Mouse (Mus musculus) heart, postnatal 4 days (tissue): ENCODE results near the gene A230050P20Rik. TPM values are rescaled to one million over a fixed set of nuclear protein-coding genes. Genes with fewer than 3 reads are reported as not detected.
A peak's percentile ranks its signal among the peaks of the same experiment; 100 is the strongest.

Experiments used
- DNase-seq: peaks from one replicate; pipeline ENCODE4 v3.0.0; 2021
- microRNA-seq, 2 experiments: library from miRNA; unstranded; fragments of <30 nt; microRNA quantifications; one replicate each; pipeline ENCODE4 v1.2.0; 2021 to 2022
- total RNA-seq, 2 experiments: library from RNA; stranded (reverse); gene quantifications; 2 replicates each; pipeline ENCODE4 v1.2.3; 2021

The A230050P20Rik gene
- total RNA-seq, 2 experiments from 2014 or later = 6.4 to 7.2 TPM

DNA sequence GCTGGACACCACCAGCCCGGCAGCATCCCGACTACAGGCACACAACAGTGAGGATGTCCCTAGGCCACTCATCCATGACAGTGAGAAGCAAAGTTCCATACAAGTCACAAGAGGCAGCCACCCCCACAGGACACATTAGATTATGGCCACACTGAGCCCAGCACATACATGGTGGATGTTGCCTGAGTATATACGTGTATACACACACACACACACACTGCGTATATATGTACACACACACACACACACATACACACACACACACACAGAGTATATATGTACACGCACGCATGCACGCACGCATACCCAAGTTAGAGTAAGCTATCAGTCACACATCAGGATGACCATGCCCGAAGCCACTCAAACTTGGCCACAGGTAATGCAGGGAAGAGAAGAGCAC lies 26.9 kb downstream of the A230050P20Rik start:
- no peak for DNase-seq

DNA sequence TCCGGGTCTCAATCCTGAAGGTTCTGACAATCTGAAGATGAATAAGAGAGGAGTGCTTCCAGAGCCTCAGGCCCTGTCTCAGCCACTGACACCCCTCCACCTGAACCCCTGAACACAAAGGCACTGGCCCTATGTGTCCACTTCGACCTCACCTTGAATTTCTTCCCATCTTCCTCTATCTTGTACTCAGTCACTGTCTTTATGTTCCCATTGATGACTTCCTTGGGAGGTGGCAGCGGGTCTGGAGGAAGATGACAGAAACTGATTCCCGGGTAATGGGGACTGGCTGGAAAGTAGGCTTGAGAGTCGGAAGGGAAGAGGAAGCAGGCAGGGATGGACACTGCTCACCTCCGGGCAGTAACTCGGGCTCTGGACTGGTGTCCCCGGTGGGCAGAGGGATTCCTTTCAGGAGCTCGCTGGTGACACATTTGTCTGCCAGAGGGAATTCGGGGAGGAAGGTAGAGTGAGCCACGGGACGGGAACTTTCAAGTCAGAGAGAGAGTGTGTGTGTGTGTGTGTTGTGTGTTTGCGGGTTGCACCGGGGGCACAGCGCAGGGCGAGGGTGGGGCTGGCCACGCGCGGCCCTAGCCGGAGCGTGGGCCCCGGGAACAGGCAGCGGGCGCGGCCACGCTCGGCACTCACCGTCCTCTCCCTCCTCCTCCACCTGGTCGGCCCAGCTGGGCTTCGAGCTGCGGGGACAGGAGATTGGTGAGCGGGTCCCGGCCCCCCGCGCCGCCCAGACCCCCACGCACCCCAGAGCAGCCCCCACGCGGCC lies 29.5 kb downstream of the A230050P20Rik start:
- no peak for DNase-seq

DNA sequence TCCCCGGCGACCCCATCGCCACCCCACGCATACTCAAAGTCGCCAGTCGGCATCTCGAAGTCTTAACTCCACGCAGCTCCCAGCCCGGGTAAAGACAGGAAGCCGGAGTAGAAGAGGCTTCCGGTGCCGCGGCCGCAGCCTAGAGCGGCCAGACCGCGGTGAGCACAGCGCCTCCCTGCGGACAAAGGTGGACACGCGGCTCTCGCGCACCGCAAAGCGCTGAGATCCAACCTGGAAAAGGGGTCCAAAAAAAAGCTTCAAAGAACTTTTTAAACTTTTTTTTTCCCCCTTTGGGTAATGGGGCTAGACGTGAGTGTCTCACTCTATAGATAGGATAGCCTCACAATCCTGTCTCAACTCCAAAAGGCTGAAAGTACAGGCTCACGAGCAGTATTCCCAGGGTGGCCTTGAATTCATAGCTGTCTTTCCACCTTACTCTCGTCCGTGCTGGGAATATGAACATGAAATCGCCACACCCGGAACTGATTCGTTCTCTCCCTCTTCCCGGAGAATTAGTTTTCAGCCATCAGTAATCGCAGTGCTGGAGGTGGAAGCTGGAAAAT lies 30.1 kb downstream of the A230050P20Rik start, which contains the start of gene Eif3g:
Gene Eif3g, minus strand, starts transcription at position 113 of the 563 bp plus-strand sequence.
- peak; percentile 92 for DNase-seq

DNA sequence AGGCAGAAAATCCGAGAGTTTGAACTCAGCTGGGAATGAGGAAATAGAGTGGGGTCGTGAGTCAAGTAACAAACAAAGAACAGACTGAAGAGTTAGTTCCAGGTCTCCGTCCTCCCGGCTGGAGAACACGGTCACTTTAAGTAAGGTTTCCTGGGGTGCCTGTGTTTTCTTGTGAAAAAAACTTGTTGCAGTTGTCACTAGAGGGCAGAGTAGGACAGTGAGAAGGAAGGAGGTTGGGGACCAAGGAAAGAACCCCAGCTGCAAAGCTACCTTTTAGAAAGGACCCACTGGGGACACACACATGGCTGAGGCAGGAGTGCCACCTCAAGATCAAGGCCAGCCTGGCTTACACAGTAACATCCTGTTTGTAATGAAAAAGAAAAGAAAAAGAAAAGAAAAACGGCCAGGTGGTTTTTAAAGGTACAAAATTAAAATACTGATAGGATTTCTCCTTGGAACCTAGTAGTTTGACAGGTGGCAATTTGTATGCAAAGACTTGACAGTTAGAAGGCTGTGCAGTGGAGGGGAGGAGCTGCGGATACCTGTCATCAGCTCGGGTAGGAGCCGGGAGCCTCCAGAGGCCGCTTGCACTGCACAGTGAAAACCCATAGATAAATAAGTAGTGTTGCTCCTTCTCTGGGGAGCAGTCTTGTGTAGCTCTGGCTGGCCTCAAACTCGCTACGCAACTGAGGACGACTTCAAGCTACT lies 33.2 kb downstream of the A230050P20Rik start:
- DNase-seq = peak; percentile 45

DNA sequence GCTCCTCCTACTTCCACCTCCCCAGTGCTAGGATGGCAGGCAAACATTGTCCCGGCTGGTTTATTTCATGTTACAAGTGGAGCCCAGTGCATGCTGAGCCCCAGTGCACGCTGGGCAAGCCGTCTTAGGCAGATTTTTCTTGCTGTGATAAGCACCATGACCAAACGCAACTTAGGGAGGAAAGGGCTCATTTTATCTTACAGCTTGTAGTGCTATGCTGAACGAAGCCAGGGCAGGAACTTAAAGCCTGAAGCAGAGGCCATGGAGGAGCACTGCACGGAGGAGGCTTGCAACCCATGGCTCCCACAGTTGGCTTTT lies 33.7 kb downstream of the A230050P20Rik start:
- DNase-seq = no peak

DNA sequence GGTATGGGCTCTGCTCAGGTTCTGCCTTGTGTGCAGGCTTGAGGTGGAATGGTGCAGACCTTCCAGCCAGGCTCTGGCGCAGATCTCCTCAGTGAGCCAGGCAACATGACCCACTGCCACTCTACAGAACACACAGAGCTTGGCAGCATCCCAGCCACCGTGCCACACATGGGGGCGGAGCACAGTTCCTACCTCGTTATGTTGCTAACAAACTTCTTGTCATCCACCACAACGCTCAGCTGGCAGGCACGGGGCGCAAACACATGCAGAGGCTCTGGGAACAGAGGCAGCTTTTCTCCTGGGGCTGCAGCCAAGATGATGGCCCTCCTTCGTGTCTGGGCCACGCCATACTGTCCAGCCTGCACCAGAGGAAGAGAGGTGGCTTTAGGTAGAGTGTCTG lies 41.5 kb downstream of the A230050P20Rik start:
- peak; percentile 43 for DNase-seq

DNA sequence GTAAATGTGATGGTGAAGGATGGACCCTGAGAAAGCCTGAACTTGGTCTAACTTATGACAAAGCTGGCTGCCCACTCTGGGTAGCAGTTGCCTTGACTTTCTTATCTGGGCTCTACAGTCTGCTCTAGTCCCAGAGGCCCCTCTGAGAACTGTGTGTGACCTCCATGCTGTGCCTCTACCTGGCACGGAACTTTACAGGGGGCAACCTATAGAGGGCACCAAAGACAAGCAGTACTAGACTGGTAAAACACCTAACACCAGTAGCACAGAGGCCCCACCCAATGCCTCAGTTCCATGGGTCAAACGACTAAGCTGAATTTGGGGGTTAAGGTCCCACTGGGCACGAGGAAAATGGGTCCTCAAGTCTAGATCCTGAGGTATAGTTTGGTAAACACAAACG lies 47.7 kb downstream of the A230050P20Rik start:
- peak; percentile 27 for DNase-seq

DNA sequence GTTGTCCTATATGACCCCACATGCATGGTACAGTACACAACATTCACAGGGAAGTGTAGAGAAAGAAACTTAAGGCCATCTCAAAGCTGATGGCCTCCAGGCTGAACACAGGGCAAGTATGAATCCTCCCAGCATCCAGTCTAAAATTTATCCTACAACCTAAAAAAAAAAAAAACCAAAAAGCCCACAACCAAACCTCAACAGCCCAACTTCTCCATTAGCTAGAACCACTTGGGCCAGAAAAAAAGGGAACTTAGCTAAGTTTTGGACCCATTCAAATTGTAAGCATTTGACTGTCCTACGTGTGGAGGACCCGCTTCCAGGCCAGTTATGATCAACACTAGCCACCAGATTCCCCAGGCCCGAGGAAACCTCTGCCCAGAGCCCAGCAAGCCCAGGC lies 54.8 kb downstream of the A230050P20Rik start:
- DNase-seq = no peak

Small RNA genes lying within 50 kb of the gene (microRNA-seq; reads per million reads assigned to microRNA genes)
- 0 to 0.41 reads per million in 2 experiments for gene Mir7081

Other genes with a start within 250 kb of the A230050P20Rik start
- 100 to 1,000 TPM; 213 to 225 TPM for gene Ubl5, start 225.8 kb upstream of the A230050P20Rik start, total RNA-seq
- 10 to 100 TPM; 16.1 to 16.5 TPM for gene Fbxl12, start 223.9 kb upstream of the A230050P20Rik start, total RNA-seq
- 10 to 100 TPM; 20.5 to 22.1 TPM for gene Pin1, start 216.5 kb upstream of the A230050P20Rik start, total RNA-seq
- under 1 TPM; 0.36 to 0.43 TPM for gene Olfm2, start 122.3 kb upstream of the A230050P20Rik start, total RNA-seq
- gene Col5a3, start 53.6 kb upstream of the A230050P20Rik start, total RNA-seq = 10 to 100 TPM; 12.1 to 13.3 TPM
- gene Rdh8, start 50.1 kb upstream of the A230050P20Rik start, total RNA-seq = not detected
- 1 to 10 TPM; 1.6 to 1.7 TPM for gene Angptl6, start 11.1 kb downstream of the A230050P20Rik start, total RNA-seq
- 10 to 100 TPM; 18.4 to 19.6 TPM for gene Ppan, start 19.5 kb downstream of the A230050P20Rik start, total RNA-seq
- 100 to 1,000 TPM; 116 to 126 TPM for gene Eif3g, start 30.0 kb downstream of the A230050P20Rik start, total RNA-seq
- 10 to 100 TPM; 66.7 to 68.2 TPM for gene Dnmt1, start 91.2 kb downstream of the A230050P20Rik start, total RNA-seq
- gene S1pr2, start 108.1 kb downstream of the A230050P20Rik start, total RNA-seq = 10 to 100 TPM in 1 of 2 experiments, 1 to 10 TPM in 1; 8.4 to 11.1 TPM
- gene Mrpl4, start 134.1 kb downstream of the A230050P20Rik start, total RNA-seq = 10 to 100 TPM; 85.7 to 98.0 TPM
- 1 to 10 TPM; 8.0 to 8.5 TPM for gene Icam1, start 147.3 kb downstream of the A230050P20Rik start, total RNA-seq
- under 1 TPM; 0.27 to 0.93 TPM for gene Icam4, start 160.7 kb downstream of the A230050P20Rik start, total RNA-seq
- not detected for gene Icam5, start 163.4 kb downstream of the A230050P20Rik start, total RNA-seq
- not detected for gene Zglp1, start 198.5 kb downstream of the A230050P20Rik start, total RNA-seq
- under 1 TPM; 0.14 to 0.23 TPM for gene Gm49373, start 204.5 kb downstream of the A230050P20Rik start, total RNA-seq
- gene Fdx1l, start 205.0 kb downstream of the A230050P20Rik start, total RNA-seq = 10 to 100 TPM; 34.1 to 35.5 TPM
- 1 to 10 TPM in 1 of 2 experiments, under 1 TPM in 1; 0.64 to 2.2 TPM for gene Gm38431, start 223.4 kb downstream of the A230050P20Rik start, total RNA-seq
- 10 to 100 TPM; 44.4 to 48.9 TPM for gene Raver1, start 223.4 kb downstream of the A230050P20Rik start, total RNA-seq